Mouse (Mus musculus): ENCODE data around the gene Pygb. TPM values are rescaled to one million over a fixed set of nuclear protein-coding genes. Genes with fewer than 3 reads are reported as not detected.

The Pygb gene
- polyA plus RNA-seq, 1 experiment, result 0.07 TPM

DNA sequence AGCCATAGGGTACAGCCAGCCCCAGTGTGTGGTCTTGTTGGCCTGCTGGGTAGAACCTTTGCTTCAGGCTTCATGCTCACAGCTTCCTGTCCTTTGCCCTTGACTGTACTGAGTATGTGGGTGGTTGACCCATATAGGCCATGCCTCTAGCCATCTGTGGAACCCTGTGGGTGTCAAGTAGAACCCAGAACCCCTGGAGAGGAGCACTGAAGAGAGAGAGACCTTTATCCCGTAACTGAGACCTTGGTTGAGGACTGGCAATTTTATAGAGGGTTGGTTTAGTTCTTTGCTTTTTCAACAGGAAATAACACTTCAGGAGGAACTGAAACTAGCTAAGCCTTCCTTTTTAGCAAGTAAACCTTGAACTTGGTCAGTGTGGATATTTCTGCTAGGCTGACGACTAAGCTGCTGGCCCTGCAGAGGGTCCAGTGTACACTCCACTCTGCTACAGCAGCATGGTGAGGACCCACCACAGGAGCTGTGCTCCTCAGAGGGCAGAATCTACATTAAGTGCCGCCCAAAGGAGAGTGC, 44.4 kb downstream of the Pygb start:
- H3K4me1 ChIP-seq (ENCODE audit: control insufficient read depth), result no peaks in the 10 kb centered on the region
- no peaks in the 10 kb centered on the region for H3K9me3 ChIP-seq (ENCODE audit: control insufficient read depth, low read length)
- H3K4me3 ChIP-seq (replicated peaks), result no peak overlapping the region
- H3K36me3 ChIP-seq (ENCODE audit: control insufficient read depth), result peaks cover 51% of the 10 kb centered on the region
- TF ChIP-seq GATA1 (IDR thresholded peaks at IDR 0.05; ENCODE audit: low read length) (no peak), TAL1 (IDR thresholded peaks at IDR 0.05; ENCODE audit: low read length) (no peak)
- H3K27me3 ChIP-seq (ENCODE audit: control insufficient read depth), result no peaks in the 10 kb centered on the region

- Histone ChIP-seq H3K4me3 (replicated peaks) (no peak overlapping the region), H3K27me3 (ENCODE audit: control insufficient read depth) (no peaks in the 10 kb centered on the region), H3K9me3 (ENCODE audit: control insufficient read depth, low read length) (no peaks in the 10 kb centered on the region), H3K36me3 (ENCODE audit: control insufficient read depth) (peaks cover 42% of the 10 kb centered on the region), H3K4me1 (ENCODE audit: control insufficient read depth) (no peaks in the 10 kb centered on the region)
- TF ChIP-seq TAL1 (IDR thresholded peaks at IDR 0.05; ENCODE audit: low read length), result no peak
- no peak for TF ChIP-seq GATA1 (IDR thresholded peaks at IDR 0.05; ENCODE audit: low read length)
Measured at GRCm38 (mm10) chr2:150832029-150832428, 45.5 kb downstream of the Pygb start.

GRCm38 (mm10) chr2:150834616-150835015, 48.1 kb downstream of the Pygb start:
- TF ChIP-seq GATA1 (IDR thresholded peaks at IDR 0.05; ENCODE audit: low read length) (no peak), TAL1 (IDR thresholded peaks at IDR 0.05; ENCODE audit: low read length) (no peak)
- no peaks in the 10 kb centered on the region for H3K9me3 ChIP-seq (ENCODE audit: control insufficient read depth, low read length)
- H3K4me1 ChIP-seq (ENCODE audit: control insufficient read depth), result no peaks in the 10 kb centered on the region
- no peaks in the 10 kb centered on the region for H3K27me3 ChIP-seq (ENCODE audit: control insufficient read depth)
- H3K4me3 ChIP-seq (replicated peaks), result no peak overlapping the region
- H3K36me3 ChIP-seq (ENCODE audit: control insufficient read depth), result peaks cover 33% of the 10 kb centered on the region

DNA sequence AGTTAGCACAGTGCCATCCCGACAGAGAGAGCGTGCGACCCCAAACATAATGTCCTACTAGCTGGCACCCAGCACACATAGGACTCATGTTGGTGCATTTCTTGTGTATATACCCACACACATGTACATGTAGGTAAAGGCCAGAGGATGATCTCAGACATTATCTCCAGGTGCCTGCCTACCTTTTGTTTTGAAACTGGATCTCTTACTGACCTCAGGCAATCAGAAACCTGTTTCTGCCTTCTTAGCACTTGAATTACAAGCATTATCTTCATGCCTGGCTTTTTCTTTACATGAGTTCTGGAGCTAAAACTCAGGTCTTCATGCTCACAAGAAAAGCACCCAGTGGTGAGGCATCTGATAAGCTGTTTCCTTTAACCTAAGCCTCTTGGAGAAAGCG, 49.4 kb downstream of the Pygb start:
- Histone ChIP-seq H3K27me3 (ENCODE audit: control insufficient read depth) (no peaks in the 10 kb centered on the region), H3K4me1 (ENCODE audit: control insufficient read depth) (no peaks in the 10 kb centered on the region), H3K36me3 (ENCODE audit: control insufficient read depth) (peaks cover 25% of the 10 kb centered on the region), H3K9me3 (ENCODE audit: control insufficient read depth, low read length) (no peaks in the 10 kb centered on the region), H3K4me3 (replicated peaks) (no peak overlapping the region)
- TF ChIP-seq GATA1 (IDR thresholded peaks at IDR 0.05; ENCODE audit: low read length), result no peak
- no peak for TF ChIP-seq TAL1 (IDR thresholded peaks at IDR 0.05; ENCODE audit: low read length)

- no peaks in the 10 kb centered on the region for H3K9me3 ChIP-seq (ENCODE audit: control insufficient read depth, low read length)
- H3K27me3 ChIP-seq (ENCODE audit: control insufficient read depth), result no peaks in the 10 kb centered on the region
- no peak overlapping the region for H3K4me3 ChIP-seq (replicated peaks)
- TF ChIP-seq TAL1 (IDR thresholded peaks at IDR 0.05; ENCODE audit: low read length), result no peak
- no peak for TF ChIP-seq GATA1 (IDR thresholded peaks at IDR 0.05; ENCODE audit: low read length)
- H3K36me3 ChIP-seq (ENCODE audit: control insufficient read depth), result peaks cover 18% of the 10 kb centered on the region
- no peaks in the 10 kb centered on the region for H3K4me1 ChIP-seq (ENCODE audit: control insufficient read depth)
Measured at GRCm38 (mm10) chr2:150836906-150837305, 50.4 kb downstream of the Pygb start.

GRCm38 (mm10) chr2:150837781-150838180, 51.2 kb downstream of the Pygb start:
- Histone ChIP-seq H3K27me3 (ENCODE audit: control insufficient read depth) (no peaks in the 10 kb centered on the region), H3K4me3 (replicated peaks) (no peak overlapping the region), H3K9me3 (ENCODE audit: control insufficient read depth, low read length) (no peaks in the 10 kb centered on the region), H3K4me1 (ENCODE audit: control insufficient read depth) (no peaks in the 10 kb centered on the region), H3K36me3 (ENCODE audit: control insufficient read depth) (peaks cover 14% of the 10 kb centered on the region)
- no peak for TF ChIP-seq TAL1 (IDR thresholded peaks at IDR 0.05; ENCODE audit: low read length)
- no peak for TF ChIP-seq GATA1 (IDR thresholded peaks at IDR 0.05; ENCODE audit: low read length)

- H3K9me3 ChIP-seq (ENCODE audit: control insufficient read depth, low read length), result no peaks in the 10 kb centered on the region
- H3K27me3 ChIP-seq (ENCODE audit: control insufficient read depth), result no peaks in the 10 kb centered on the region
- H3K4me1 ChIP-seq (ENCODE audit: control insufficient read depth), result no peaks in the 10 kb centered on the region
- no peak for TF ChIP-seq GATA1 (IDR thresholded peaks at IDR 0.05; ENCODE audit: low read length)
- no peak for TF ChIP-seq TAL1 (IDR thresholded peaks at IDR 0.05; ENCODE audit: low read length)
- no peak overlapping the region for H3K4me3 ChIP-seq (replicated peaks)
- peaks cover 5% of the 10 kb centered on the region for H3K36me3 ChIP-seq (ENCODE audit: control insufficient read depth)
Measured at GRCm38 (mm10) chr2:150839686-150840471, 53.3 kb downstream of the Pygb start.

DNA sequence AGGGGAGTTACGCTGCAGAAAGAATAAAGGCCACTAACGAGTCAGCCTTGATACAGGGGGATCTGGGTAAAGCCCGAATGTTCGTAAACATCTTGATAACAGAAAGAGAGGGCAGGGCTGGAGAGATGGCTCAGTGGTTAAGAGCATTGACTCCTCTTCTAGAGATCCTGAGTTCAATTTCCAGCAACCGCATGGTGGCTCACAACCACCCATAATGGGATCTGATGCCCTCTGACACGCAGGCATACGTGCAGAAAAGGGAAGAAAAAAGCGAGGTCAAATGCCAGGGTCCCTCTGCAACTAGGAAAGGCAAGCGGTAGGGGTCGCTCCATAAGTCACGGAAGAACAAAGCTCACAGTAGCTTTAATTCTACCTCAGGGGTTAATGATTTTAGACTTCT, 54.6 kb downstream of the Pygb start:
- no peaks in the 10 kb centered on the region for H3K9me3 ChIP-seq (ENCODE audit: control insufficient read depth, low read length)
- H3K36me3 ChIP-seq (ENCODE audit: control insufficient read depth), result peaks cover 5% of the 10 kb centered on the region
- no peaks in the 10 kb centered on the region for H3K27me3 ChIP-seq (ENCODE audit: control insufficient read depth)
- H3K4me3 ChIP-seq (replicated peaks), result no peak overlapping the region
- TF ChIP-seq TAL1 (IDR thresholded peaks at IDR 0.05; ENCODE audit: low read length) (no peak), GATA1 (IDR thresholded peaks at IDR 0.05; ENCODE audit: low read length) (no peak)
- no peaks in the 10 kb centered on the region for H3K4me1 ChIP-seq (ENCODE audit: control insufficient read depth)

DNA sequence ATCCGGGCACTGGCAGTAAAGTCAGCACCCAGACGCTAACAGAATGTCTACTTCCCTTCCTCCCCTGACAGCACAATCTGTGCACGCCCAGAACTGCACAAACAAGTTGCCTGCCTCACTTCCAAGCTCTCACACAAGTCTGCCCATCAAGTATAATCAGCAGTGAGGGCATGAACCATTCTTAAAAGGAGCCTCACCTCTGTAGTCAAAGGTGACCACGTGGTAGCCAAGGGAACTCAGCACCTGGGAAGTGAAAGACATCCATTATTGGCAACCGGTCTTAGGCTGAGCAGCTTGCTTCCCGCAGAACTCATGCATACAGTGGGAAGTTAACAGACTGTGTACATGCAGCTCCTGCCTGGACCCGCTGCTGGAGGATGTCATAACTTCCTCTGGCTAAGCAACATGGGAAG, 55.5 kb downstream of the Pygb start:
- Histone ChIP-seq H3K36me3 (ENCODE audit: control insufficient read depth) (peaks cover 5% of the 10 kb centered on the region), H3K4me1 (ENCODE audit: control insufficient read depth) (no peaks in the 10 kb centered on the region), H3K27me3 (ENCODE audit: control insufficient read depth) (no peaks in the 10 kb centered on the region), H3K9me3 (ENCODE audit: control insufficient read depth, low read length) (no peaks in the 10 kb centered on the region), H3K4me3 (replicated peaks) (no peak overlapping the region)
- no peak for TF ChIP-seq TAL1 (IDR thresholded peaks at IDR 0.05; ENCODE audit: low read length)
- no peak for TF ChIP-seq GATA1 (IDR thresholded peaks at IDR 0.05; ENCODE audit: low read length)
